Mouse (Mus musculus): ENCODE measurements around the gene Snd1.

Snd1 gene

DNA sequence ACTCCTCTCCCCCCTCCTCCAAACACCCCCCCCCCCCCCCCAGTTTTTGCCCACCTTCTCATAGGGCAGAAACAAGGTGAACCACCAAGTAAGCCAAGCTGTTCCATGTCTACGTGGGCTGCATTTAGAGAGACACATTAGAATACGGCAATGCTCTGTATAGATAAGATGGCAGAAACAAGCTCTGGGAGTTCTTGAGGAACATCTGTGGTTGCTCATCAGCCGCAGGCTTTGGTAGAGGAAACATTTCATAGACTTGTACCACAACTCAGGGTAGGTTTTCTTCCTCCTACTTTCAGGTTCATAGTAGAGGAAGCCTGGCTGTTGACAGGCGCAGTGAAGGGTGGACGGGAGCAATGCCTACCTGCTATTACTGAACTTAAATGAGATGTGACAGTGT lies 124.2 kb downstream of the Snd1 start:
- no peak for DNase-seq

DNA sequence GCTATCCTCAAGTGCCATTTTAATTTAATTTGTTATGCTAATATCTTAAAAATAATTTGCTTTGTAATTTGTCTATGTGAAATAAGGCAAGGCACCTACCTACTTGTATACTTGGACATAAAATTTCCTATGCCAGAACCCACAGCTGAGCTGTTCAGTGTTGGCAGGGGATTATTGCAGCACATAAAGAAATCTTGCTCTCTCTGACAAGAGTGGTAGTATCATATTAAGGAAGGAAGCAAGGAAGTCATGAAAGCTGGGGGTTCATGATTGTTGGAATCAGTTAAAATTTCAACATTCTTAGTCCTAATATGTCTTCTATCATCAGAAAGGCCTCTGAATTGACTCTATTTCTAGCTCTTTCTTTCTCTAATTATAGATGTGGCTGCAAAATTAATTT lies 125.5 kb downstream of the Snd1 start:
- DNase-seq: no peak

DNA sequence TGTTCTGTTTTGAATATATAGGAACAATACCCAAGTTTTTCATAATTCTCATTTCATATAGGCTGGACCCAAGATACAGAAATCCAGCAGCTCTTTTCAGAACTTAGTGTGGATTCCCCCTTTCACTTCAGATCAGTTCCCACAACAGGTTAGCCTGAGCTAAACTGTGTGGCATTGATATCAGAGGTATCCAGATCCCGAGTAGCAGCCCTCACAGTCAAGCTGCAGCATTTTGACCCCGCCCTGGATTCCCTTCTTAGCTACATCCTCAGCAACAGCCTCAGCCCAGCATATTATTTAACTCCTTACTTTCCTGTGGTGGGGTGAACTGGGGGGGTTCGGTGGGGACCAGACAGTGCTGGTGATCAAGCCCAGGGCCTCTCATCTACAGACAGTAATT lies 128.5 kb downstream of the Snd1 start:
- no peak for DNase-seq

DNA sequence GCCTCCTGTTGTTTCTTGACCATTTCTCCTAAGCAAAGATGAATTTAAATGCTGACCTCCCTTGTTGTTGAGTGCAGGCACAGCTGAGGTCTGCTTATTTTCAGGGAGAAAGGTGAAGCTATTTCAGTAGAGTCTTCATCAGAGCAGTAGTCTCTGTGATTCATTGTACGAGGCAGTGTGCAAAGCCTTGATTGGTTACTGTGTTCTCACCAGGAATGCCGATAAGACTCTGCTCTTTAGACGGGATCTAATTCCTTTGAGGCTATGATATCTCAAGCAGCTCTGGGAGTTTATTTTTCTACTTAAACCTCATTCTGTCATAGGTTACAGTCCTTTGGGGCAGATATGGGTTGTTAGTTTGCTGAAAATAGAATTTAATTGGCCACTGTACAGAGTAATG lies 128.9 kb downstream of the Snd1 start:
- no peak for DNase-seq

DNA sequence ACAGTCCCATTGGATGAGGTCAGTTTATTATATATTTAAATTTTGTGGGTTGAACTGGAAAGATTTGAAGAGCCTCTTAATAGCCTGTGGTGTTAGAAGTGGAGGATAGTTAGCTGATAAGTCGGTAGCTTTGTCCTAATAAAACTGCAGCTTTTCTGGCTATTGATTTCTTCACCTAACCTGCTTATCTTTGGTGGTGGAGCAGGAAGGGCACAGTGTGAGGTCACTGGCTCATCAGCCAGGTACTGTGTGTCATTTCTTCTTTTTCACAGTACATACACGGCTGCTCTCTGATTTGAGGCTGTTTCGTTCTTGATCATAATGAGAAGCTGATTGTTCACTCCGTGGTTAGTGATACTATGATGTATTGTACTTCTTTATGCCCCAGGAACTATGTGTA lies 134.4 kb downstream of the Snd1 start:
- no peak for DNase-seq

DNA sequence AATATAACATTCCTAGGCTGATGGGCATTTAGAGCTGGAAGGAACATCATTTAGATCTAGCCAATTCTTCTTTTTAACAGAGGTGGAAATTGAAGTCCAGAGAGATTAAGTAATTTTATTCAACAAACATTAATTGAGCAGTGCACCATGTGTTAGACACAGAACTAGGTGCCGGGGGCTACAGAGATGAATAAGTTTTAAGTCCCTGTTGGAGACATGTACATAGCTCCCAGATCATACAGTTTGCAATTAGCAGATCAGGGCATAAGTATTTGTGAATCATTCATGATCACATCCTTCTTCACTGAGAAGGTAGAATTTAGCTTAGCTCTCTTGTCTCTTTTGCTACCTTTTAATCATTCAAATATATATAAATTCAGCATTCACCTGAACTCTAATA lies 135.2 kb downstream of the Snd1 start:
- DNase-seq: no peak

DNA sequence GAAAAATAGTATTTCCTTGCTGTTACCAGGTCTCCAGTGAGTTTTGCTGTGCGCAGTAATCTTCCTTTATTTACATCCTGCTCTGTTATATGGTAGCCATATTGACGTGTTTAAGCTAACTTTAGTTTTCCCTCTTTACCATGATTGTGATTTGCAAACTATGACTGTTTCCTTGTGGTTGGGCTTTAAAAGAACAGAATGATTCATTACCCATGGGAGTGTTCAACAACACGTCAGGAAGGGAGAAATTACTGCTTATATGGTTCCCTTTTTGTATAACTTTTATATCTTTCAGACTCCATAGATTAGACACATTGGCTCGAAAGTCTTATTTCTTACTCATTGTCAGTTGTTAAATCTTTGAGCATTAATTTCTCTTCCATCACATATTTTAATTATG lies 138.5 kb downstream of the Snd1 start:
- no peak for DNase-seq

DNA sequence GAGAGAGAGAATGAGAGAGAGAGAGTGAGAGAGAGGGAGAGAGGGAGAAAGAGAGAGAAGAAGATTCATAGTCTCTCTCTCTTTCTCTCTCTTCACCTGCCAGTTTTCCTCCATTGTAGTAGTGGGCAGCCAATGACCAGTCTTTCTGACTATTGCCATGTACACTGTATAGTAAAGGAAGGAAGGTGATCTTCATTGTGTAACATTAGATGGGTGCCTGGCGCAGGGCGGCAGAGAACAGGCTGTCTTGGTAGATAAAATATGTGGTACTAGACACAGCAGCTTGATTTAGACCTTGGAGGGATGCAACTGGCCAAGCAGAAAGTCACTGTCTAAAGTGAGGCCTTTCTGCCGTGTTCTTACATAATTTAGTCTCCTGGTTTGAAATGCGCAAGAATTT lies 139.9 kb downstream of the Snd1 start:
- DNase-seq: no peak

DNA sequence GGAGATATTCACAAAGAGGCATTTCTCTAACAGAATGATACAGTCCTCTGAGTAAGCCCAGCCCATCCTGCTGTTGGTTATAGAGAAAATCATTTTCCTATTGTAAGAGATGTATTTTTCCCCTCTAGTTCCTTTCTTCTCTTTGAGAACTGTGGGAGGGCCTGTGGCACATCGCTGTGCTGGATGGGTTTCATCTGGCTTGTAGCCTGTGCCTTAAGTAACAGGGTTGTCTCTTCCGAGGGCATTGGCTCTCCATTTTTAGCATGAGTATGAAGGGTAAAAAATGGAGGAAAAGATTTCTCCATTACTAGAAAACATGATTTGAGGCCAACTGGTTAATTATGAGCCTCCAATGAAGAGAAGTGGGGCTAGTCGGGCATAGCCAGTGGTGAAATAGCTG lies 140.5 kb downstream of the Snd1 start:
- DNase-seq: no peak

DNA sequence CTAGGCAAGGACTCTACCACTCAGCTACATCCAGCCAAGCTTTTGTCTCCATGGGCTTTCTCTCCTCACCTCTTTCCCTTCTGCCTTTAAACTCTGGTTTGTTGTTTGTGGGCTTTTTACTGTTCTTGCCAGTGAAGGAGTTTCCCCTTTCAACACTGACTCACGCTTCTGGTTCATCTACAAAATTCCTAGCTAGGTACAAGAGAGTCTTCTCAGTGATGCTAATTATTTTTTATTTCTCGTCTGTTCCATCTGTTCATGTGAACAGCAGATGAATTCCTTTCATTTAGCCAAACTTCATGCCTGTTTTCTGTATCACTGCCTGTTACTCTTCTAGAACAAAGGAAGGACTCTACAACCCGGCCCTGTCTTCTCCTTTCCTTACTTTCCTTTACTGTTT lies 141.0 kb downstream of the Snd1 start:
- no peak for DNase-seq

DNA sequence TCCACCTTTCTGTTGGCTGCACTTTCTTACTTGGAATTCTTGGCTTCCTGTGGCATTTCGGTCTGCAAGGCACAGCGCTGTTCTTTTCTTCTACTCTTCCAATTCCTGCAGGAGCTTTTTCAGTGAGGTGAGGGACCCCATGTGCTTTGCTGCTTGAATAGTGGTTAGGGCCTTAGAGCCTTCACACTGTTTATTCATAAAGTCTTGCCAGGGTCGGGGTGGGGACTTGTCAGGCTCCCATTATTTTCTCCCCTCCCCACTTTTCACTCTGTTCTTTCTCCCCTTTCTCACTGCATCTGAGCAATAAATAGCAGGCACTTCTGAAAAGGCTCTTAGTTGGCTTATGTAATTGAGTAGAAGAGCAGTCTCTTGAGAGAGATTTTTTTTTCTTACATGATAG lies 143.4 kb downstream of the Snd1 start:
- no peak for DNase-seq

DNA sequence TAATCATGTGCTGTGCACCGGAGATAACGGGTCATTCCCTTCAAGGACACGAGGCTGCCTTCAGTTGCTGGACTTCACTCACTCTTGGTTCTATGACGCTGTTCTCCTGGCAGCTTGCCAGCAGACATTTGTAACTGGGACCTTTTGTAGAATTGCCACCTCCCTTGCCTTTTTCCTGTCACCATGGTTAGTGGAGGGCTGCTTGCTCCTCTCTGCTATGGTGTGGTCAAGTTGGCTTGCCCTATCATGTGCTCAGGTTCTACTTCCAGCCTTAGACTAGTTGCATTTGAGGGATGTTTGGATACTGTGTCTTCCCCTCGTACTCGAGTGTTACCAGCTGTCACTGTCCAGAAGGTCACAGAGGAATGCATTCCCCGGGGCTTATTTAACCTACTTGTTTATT lies 143.8 kb downstream of the Snd1 start:
- peak; percentile 77 for DNase-seq

DNA sequence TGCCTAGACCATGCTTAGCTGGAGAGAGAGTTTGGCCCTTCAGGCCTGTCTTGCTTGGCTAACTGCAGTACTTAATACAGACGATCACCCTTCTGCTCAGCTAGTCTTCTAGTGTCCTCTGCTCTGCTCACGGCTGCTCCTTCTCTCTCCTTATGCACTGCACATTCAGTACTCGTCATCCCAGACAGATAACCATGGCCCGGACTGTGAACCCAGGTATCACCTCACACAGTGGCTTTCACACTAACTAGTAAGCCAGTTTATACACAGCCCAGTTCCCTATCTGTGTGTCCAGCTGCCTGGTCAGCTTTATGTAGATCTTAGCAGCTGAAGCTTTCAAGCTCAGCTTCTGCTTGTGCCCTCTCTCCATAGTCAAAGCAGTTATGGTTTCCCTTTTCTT lies 146.5 kb downstream of the Snd1 start:
- no peak for DNase-seq

DNA sequence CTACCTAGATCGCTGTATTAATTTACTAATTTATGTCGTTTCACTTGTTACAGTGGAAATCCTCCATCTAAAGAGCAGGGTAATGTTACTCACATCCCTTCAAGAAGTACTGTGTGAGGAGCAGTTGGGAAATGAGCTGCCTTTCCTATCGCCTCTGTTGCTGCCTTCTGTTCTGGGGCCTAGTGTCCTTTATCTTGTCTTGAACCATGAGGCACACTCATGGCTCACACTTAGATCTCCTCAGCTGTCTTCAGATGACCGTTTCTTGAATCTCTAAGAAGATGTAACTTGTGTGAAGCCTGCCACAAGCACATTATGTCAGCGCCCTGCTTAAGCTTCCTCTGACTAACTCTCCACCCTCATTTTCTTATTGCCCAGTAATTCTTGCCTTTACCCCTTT lies 147.0 kb downstream of the Snd1 start:
- DNase-seq: no peak

DNA sequence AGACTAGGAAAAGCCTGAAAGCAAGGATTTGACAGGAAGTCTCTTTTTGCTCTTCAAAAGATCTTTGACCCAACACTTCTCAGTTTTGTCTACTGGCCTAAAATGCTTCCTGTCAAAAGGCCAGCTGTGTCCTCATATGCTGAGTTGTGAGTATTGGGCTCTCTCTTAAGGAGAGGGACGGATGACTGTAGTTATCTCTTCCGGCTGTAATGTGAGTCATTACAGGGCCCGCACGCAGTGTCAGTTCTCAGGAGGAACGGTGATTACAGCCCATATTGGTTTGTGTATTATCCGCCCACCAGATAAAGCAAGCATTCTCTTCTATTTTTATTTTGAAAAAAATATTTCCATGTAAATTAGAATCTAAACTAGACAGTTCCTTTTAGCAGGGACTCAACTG lies 147.6 kb downstream of the Snd1 start:
- peak; percentile 31 for DNase-seq

DNA sequence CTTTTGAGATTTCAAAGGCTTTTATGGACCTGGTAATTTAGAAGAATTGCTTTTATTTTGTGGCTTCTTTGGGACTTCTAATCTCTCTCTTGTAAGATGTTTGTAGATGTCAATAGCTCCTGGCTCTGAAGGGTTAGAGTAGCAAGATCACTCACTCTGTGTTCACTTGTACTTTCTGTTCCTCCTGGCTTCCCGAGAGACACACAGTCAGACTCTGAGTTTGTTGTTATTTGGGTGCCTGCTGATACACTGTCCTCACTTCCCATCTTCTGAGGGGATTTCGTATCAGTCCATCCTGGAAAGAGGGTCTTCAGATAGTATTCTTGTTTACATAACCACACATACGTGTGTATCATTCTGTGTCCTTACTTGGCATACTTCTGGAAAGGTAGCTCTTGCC lies 148.0 kb downstream of the Snd1 start:
- DNase-seq: no peak

DNA sequence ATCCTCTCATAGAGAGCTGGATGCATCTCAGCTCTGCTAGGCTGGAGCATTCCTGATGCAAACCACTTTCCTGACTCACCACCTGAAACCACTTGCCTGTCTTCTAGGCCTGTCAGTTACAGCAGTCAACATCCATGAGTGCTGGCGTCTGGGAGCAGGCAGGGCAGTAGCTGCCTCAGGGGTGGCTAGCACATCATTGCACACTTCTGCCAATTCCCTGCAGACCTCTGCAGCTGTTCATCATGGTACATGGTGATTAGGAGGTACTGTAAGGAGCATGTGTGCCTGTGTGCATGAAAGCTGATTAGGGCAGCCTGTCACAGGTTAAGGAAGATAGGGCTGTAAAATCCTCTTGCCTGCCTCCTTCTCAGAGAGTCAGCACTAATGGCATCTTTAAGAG lies 153.5 kb downstream of the Snd1 start:
- no peak for DNase-seq

DNA sequence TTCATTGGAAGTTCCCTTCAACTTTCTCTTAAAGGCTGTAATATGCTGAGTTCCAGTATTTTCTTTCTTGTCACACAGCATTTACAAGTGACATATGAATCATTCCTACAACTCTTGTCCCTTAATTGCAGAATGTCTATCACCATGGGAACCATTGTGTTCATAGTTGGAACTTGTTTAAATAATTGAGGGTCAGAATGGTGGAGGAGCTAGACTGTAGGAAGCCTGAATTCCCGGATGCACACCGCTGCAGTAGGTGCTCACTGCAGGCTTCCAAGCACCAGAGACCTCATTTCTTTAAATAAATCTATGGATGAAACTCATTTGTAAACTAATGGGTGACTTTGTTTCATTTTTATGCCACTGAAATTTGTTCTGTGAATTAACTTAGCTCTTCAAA lies 154.9 kb downstream of the Snd1 start:
- DNase-seq: no peak

DNA sequence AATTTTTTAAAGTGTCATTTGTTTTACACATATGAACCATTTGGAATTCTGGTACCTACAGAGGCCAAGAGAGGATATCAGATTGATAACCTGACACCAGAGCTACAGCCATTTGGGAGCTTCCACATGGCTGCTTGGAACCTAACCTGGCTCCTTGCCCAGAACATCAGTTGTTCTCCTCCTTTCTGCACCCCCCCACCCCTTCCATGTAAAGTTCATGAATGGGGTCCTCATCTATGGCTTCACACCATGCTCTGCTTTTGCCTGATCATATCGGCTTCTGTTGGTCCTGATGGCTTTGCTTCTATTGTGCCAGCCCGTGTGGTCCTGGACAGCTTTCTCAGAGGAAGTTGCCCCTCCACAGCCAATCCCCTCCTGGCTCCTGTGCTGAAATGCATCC lies 156.0 kb downstream of the Snd1 start:
- DNase-seq: no peak

DNA sequence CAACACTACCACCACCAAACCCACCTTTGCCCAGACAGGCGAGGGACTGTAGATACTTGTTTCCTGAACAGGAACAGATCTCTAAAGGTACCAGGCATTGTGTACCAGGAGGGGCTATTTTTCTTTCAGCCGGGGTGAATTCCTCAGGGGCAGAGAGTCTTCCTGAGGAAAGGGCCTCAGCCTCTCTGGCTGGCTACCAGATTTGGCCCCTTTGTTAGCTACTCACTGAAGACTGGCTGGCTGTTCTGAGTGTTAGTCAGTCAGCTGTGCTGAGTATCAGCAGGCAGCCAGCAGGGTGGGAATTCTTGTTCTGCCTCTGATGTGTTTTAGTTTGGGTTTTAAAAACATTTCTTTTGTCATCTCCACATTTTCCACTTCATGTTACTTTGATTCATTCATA lies 158.2 kb downstream of the Snd1 start:
- DNase-seq: no peak

DNA sequence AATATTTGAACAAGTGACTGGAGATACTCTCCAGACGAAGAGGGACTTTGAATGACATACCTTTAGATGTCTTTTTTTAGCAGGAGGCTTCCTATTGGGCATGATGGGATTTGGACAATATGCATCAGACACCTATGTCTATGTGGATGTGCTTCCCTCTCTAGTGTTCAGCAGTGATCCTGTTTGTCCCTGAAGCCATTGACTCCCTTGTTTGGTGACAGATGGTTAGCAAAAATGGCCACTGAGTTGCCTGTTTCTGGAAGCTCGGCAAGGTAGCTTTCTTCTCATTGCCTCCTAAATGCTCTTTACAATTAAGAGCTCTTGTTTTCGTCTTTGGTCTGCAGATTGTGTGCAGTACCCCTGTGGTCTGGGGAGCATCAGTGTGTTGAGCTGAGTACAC lies 158.7 kb downstream of the Snd1 start:
- DNase-seq: no peak

DNA sequence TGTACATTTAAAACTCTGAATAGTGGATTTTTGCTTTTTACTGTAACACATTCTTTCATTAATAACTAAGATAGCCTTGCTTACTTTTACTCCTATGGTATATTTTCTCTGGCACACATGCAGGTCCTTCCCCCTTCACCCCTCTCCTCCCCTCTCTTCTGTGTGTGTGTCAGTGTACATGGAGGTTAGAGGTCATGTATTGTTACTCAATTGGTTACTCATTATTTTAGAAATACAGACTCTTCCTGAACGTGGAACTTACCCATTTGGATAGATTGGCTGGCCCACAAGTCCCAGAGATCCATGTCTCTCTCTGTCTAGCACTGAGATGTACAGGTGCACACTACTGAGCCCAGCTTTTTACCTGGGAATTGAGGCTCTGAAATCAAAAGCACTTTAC lies 160.2 kb downstream of the Snd1 start:
- no peak for DNase-seq

DNA sequence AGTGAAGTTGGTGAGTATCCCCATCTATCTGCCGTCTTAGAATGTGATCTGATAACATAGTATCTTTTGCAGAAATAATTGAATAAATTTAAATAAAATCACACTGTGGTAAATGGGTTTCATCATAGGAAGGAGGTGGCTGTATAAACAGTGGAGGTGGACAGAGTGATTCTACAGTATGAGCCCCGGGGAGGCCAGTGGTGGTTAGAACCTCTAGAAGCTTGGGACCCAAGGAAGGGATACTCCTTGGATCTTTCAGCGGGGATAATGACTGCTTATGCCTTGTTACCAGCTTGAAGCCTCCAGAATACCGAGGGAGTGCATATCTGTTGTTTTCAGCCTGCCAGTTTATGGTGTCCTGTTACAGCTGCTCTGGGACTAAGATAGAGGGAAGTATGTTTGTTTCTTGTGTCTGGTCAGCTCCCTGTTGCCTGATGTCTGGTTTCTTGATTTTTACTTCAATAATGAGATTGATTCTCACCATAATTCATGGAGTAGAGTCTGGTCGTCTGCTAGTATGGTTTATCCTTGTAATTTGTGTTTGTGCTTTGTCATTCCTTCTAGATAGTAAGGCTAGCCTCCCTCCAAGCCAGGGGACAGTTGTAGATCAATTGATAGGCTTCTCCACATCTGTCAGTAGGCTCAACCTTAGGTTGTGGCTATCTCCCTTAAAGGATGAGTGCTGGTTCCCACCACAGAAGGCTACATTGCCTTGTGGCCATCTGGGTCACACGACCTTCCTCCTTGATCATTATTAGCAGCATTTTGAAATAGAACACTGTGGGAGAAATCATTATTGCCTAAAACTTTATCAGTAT lies 160.8 kb downstream of the Snd1 start:
- DNase-seq: no peak

DNA sequence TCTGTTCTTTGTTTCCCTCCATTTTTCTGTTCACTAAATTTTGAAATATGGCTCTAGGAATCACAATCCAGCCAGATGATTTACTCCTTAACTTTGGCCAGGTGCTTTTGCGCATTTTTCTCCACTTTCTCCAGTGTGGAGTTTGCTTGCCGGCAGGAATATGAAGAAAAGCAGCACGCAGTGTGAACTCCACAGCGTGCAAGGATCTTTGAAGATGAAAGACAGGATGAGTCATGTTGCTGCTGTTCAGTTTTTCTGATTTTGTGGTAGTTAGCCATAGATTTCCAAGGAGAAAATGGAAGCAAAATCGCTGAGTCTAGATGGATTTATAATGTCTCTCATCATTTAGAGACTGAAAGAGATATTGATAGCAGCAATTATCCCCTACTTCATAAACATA lies 165.1 kb downstream of the Snd1 start:
- DNase-seq: no peak

DNA sequence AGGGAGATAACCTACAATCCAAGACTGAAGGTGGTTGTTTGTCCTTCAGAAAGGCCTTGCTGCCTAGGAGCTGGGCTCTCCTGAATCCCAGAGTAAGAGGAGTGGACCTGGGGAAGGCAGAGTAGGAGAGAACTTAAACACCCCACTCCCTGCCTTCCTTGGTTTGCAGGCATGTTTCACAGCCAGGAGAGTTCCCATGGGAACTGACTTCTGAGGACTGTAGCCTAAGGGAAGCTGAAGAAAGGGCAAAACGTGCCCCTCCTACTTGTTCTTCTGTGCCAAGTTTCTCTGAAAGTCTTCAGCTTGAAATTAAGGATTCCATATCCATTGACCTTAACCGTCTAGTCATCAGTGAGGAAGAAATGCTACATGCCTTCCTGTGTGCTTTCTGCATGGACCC lies 168.0 kb downstream of the Snd1 start:
- no peak for DNase-seq

DNA sequence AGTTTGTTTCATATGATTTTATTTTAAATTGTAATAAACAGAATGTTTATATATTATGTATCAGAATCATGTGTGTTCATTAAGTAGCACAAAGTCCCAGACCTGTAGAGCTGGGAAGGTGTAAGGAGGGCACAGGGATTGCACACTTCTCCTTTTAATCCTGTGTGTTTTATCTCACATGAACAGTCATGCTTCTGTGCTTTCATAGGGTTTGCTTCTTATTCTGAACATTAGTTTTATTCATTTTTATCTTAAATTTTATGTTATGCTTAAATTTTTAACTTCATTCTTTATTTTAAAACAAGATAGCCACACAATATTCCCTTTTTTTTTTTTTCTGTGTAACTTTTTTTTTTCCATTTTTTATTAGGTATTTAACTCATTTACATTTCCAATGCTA lies 170.3 kb downstream of the Snd1 start:
- no peak for DNase-seq
